Mouse (Mus musculus): ENCODE measurements around the gene Ttc13. TPM values are rescaled to one million over a fixed set of nuclear protein-coding genes. Genes with fewer than 3 reads are reported as not detected.

Ttc13 gene
- polyA plus RNA-seq, 1 experiment from 2014 or later: 42.8 TPM

Other genes starting within 250 kb of the Ttc13 start
- 31.2 and 34.4 TPM in 2 replicates for gene Cog2, start 201.2 kb downstream of the Ttc13 start, polyA plus RNA-seq (2015; fragmentation: Nextera tagmentation; extraction: Ambion mirVana)
- gene Agt, start 152.3 kb downstream of the Ttc13 start, polyA plus RNA-seq (2015; fragmentation: Nextera tagmentation; extraction: Ambion mirVana): 4.1 and 5.8 TPM in 2 replicates
- 1.6 and 1.7 TPM in 2 replicates for gene Capn9, start 145.9 kb downstream of the Ttc13 start, polyA plus RNA-seq (2015; fragmentation: Nextera tagmentation; extraction: Ambion mirVana)
- 24.4 TPM in 2 replicates for gene 2310022B05Rik, start 58.6 kb downstream of the Ttc13 start, polyA plus RNA-seq (2015; fragmentation: Nextera tagmentation; extraction: Ambion mirVana)
- gene Arv1, start 156 bp upstream of the Ttc13 start, polyA plus RNA-seq (2015; fragmentation: Nextera tagmentation; extraction: Ambion mirVana): 19.7 and 20.9 TPM in 2 replicates
- gene Fam89a, start 29.8 kb upstream of the Ttc13 start, polyA plus RNA-seq (2015; fragmentation: Nextera tagmentation; extraction: Ambion mirVana): 3.9 and 4.3 TPM in 2 replicates
- gene Trim67, start 71.1 kb upstream of the Ttc13 start, polyA plus RNA-seq (2015; fragmentation: Nextera tagmentation; extraction: Ambion mirVana): 0.57 and 0.64 TPM in 2 replicates
- gene Gnpat, start 141.1 kb upstream of the Ttc13 start, polyA plus RNA-seq (2015; fragmentation: Nextera tagmentation; extraction: Ambion mirVana): 82.6 and 83.9 TPM in 2 replicates
- gene 2810004N23Rik, start 141.1 kb upstream of the Ttc13 start, polyA plus RNA-seq (2015; fragmentation: Nextera tagmentation; extraction: Ambion mirVana): 44.8 and 48.6 TPM in 2 replicates
- 7.5 and 7.8 TPM in 2 replicates for gene Exoc8, start 175.7 kb upstream of the Ttc13 start, polyA plus RNA-seq (2015; fragmentation: Nextera tagmentation; extraction: Ambion mirVana)
- 8.4 and 8.5 TPM in 2 replicates for gene Sprtn, start 175.9 kb upstream of the Ttc13 start, polyA plus RNA-seq (2015; fragmentation: Nextera tagmentation; extraction: Ambion mirVana)
- gene Egln1, start 227.3 kb upstream of the Ttc13 start, polyA plus RNA-seq (2015; fragmentation: Nextera tagmentation; extraction: Ambion mirVana): 14.0 and 14.4 TPM in 2 replicates